Mouse (Mus musculus): Measurements from ENCODE around the gene Washc4. TPM values are rescaled to one million over a fixed set of nuclear protein-coding genes. Genes with fewer than 3 reads are reported as not detected.

Gene Washc4
- total and polyA plus RNA-seq, 3 experiments = 16.3 to 31.8 (median 19.3) TPM

- Histone ChIP-seq H3K27ac (ENCODE audit: insufficient read depth, low read depth) (no peak overlapping the region), H3K9me3 (replicated peaks; ENCODE audit: low read length) (no peaks in the 10 kb centered on the region), H3K9ac (ENCODE audit: insufficient read depth, low read depth) (no peak overlapping the region), H3K36me3 (replicated peaks in 1 of 2; ENCODE audit: control insufficient read depth in 1 of 2, insufficient read depth in 1 of 2, low read length in 1 of 2) (peaks cover 0 to 18% of the 10 kb centered on the region in 2 experiments), H3K4me3 (replicated peaks in 1 of 3; ENCODE audit: low read depth in 2 of 3, low read length in 2 of 3, poor library complexity in 1 of 3) (no peak overlapping the region), H3K27me3 (replicated peaks) (no peaks in the 10 kb centered on the region), H3K4me1 (ENCODE audit: control insufficient read depth in 1 of 2, insufficient read depth in 2 of 2) (peaks cover 15 to 44% of the 10 kb centered on the region in 2 experiments), H3K79me2 (replicated peaks; ENCODE audit: control insufficient read depth, extremely low read depth, insufficient read depth, poor library complexity, severe bottlenecking) (no peaks in the 10 kb centered on the region), H3K4me2 (ENCODE audit: insufficient read depth, low read depth, poor library complexity, severe bottlenecking) (no peak overlapping the region)
- in situ Hi-C loops (cut with MboI; ENCODE audit: low pct_ligation_motif_present, low pct_unique_long_range_greater_than_20kb, low sequenced_read_pairs) = no loop called here
- DNase-seq (ENCODE audit: extremely low read depth) = no peak
- dilution Hi-C loops (cut with MboI; ENCODE audit: extremely low pct_ligation_motif_present, extremely low pct_unique_long_range_greater_than_20kb, low sequenced_read_pairs) = no loop called here
- no peak for TF ChIP-seq POLR2AphosphoS2 (IDR thresholded peaks at IDR 0.05; ENCODE audit: low read depth, low read length)
- TF ChIP-seq BHLHE40 (IDR thresholded peaks at IDR 0.05; ENCODE audit: low read depth, low read length) = no peak
- no peak for TF ChIP-seq JUND (conservative IDR thresholded peaks at IDR 0.05; ENCODE audit: low read depth, low read length)
- TF ChIP-seq MAZ (IDR thresholded peaks at IDR 0.05; ENCODE audit: low read depth, low read length) = no peak
- no peak for TF ChIP-seq USF2 (conservative IDR thresholded peaks at IDR 0.05; ENCODE audit: low read depth, low read length)
- no peak for TF ChIP-seq SIN3A (IDR thresholded peaks at IDR 0.05; ENCODE audit: low read length)
- no peak for TF ChIP-seq MXI1 (IDR thresholded peaks at IDR 0.05; ENCODE audit: low read depth, low read length)
- no peak for TF ChIP-seq PAX5 (IDR thresholded peaks at IDR 0.05; ENCODE audit: low read length)
- no peak for TF ChIP-seq ETS1 (conservative IDR thresholded peaks at IDR 0.05; ENCODE audit: low read depth, low read length)
- TF ChIP-seq CHD2 (IDR thresholded peaks at IDR 0.05; ENCODE audit: low read length) = no peak
- TF ChIP-seq ZMIZ1 (IDR thresholded peaks at IDR 0.05; ENCODE audit: low read depth, low read length) = no peak
- TF ChIP-seq IRF4 (IDR thresholded peaks at IDR 0.05; ENCODE audit: low read depth, low read length) = no peak
- no peak for TF ChIP-seq RAD21 (IDR thresholded peaks at IDR 0.05; ENCODE audit: low read depth, low read length)
- no peak for TF ChIP-seq ZC3H11A (IDR thresholded peaks at IDR 0.05; ENCODE audit: low read depth, low read length)
- TF ChIP-seq CHD1 (IDR thresholded peaks at IDR 0.05; ENCODE audit: low read depth, low read length) = no peak
- no peak for TF ChIP-seq RCOR1 (conservative IDR thresholded peaks at IDR 0.05; ENCODE audit: low read depth, low read length)
- no peak for TF ChIP-seq E2F4 (IDR thresholded peaks at IDR 0.05; ENCODE audit: insufficient replicate concordance, low read depth, low read length)
- TF ChIP-seq NRF1 (IDR thresholded peaks at IDR 0.05; ENCODE audit: low read depth, low read length) = no peak
Measured at GRCm38 (mm10) chr10:83644865-83645715, 101.5 kb downstream of the Washc4 start.

- in situ Hi-C loops (cut with MboI; ENCODE audit: low pct_ligation_motif_present, low pct_unique_long_range_greater_than_20kb, low sequenced_read_pairs) (no loop called here), dilution Hi-C loops (cut with MboI; ENCODE audit: extremely low pct_ligation_motif_present, extremely low pct_unique_long_range_greater_than_20kb, low sequenced_read_pairs) (no loop called here)
- peaks cover 15 to 47% of the 10 kb centered on the region in 2 experiments for H3K4me1 ChIP-seq (ENCODE audit: control insufficient read depth in 1 of 2, insufficient read depth in 2 of 2)
- no peak overlapping the region for H3K9ac ChIP-seq (ENCODE audit: insufficient read depth, low read depth)
- H3K9me3 ChIP-seq (replicated peaks; ENCODE audit: low read length) = no peaks in the 10 kb centered on the region
- peaks cover 0 to 15% of the 10 kb centered on the region in 2 experiments for H3K36me3 ChIP-seq (replicated peaks in 1 of 2; ENCODE audit: control insufficient read depth in 1 of 2, insufficient read depth in 1 of 2, low read length in 1 of 2)
- no peak for TF ChIP-seq SIN3A (IDR thresholded peaks at IDR 0.05; ENCODE audit: low read length)
- TF ChIP-seq MAFK (IDR thresholded peaks at IDR 0.05; ENCODE audit: insufficient replicate concordance, low read length) = no peak
- no peak overlapping the region for H3K4me2 ChIP-seq (ENCODE audit: insufficient read depth, low read depth, poor library complexity, severe bottlenecking)
- no peaks in the 10 kb centered on the region for H3K27me3 ChIP-seq (replicated peaks)
- no peaks in the 10 kb centered on the region for H3K79me2 ChIP-seq (replicated peaks; ENCODE audit: control insufficient read depth, extremely low read depth, insufficient read depth, poor library complexity, severe bottlenecking)
- no peak for DNase-seq (ENCODE audit: extremely low read depth)
- H3K27ac ChIP-seq (ENCODE audit: insufficient read depth, low read depth) = no peak overlapping the region
- H3K4me3 ChIP-seq (replicated peaks in 1 of 3; ENCODE audit: low read depth in 2 of 3, low read length in 2 of 3, poor library complexity in 1 of 3) = no peak overlapping the region
Measured at GRCm38 (mm10) chr10:83645716-83645990, 102.1 kb downstream of the Washc4 start.

Other genes with a start within 250 kb of the Washc4 start
- 0.08 and 0.17 TPM in 2 replicates for gene Slc41a2, start 205.9 kb upstream of the Washc4 start, total RNA-seq (2012; rRNA removed)
- gene Slc41a2, start 205.9 kb upstream of the Washc4 start, total RNA-seq (2014; rRNA removed) = not detected in 2 replicates
- gene Slc41a2, start 205.9 kb upstream of the Washc4 start, polyA plus RNA-seq (2012; ENCODE audit: insufficient read length, low read depth) = not detected in 2 replicates
- gene D10Wsu102e, start 183.5 kb upstream of the Washc4 start, total RNA-seq (2012; rRNA removed) = 1.5 and 1.6 TPM in 2 replicates
- 0.95 and 1.0 TPM in 2 replicates for gene D10Wsu102e, start 183.5 kb upstream of the Washc4 start, total RNA-seq (2014; rRNA removed)
- 1.6 TPM in 2 replicates for gene D10Wsu102e, start 183.5 kb upstream of the Washc4 start, polyA plus RNA-seq (2012; ENCODE audit: insufficient read length, low read depth)
- gene Aldh1l2, start 9.6 kb upstream of the Washc4 start, total RNA-seq (2012; rRNA removed) = 0.17 and 0.34 TPM in 2 replicates
- not detected in 2 replicates for gene Aldh1l2, start 9.6 kb upstream of the Washc4 start, total RNA-seq (2014; rRNA removed)
- 0.59 and 0.80 TPM in 2 replicates for gene Aldh1l2, start 9.6 kb upstream of the Washc4 start, polyA plus RNA-seq (2012; ENCODE audit: insufficient read length, low read depth)
- 10.2 and 11.9 TPM in 2 replicates for gene Appl2, start 105.0 kb downstream of the Washc4 start, total RNA-seq (2012; rRNA removed)
- 14.9 and 15.8 TPM in 2 replicates for gene Appl2, start 105.0 kb downstream of the Washc4 start, total RNA-seq (2014; rRNA removed)
- 11.8 and 13.5 TPM in 2 replicates for gene Appl2, start 105.0 kb downstream of the Washc4 start, polyA plus RNA-seq (2012; ENCODE audit: insufficient read length, low read depth)
- gene 1500009L16Rik, start 179.1 kb downstream of the Washc4 start, total RNA-seq (2012; rRNA removed) = 0.34 and 1.0 TPM in 2 replicates
- gene 1500009L16Rik, start 179.1 kb downstream of the Washc4 start, total RNA-seq (2014; rRNA removed) = 1.2 and 1.3 TPM in 2 replicates
- gene 1500009L16Rik, start 179.1 kb downstream of the Washc4 start, polyA plus RNA-seq (2012; ENCODE audit: insufficient read length, low read depth) = 0.89 and 1.4 TPM in 2 replicates

All from CH12.LX (cell line).